Mouse (Mus musculus) forebrain, embryonic 10.5 days (tissue): ENCODE results near the gene Surf4. TPM values are rescaled to one million over a fixed set of nuclear protein-coding genes. Genes with fewer than 3 reads are reported as not detected.

Source experiments
- DNase-seq: peaks from one replicate; pipeline ENCODE4 v3.0.0-alpha.2; 2017; ENCODE audit warnings: low spot score; ENCODE audit errors: extremely low spot score
- H3K27ac ChIP-seq: fragments of 300-500 bp; sonication (generic); 2 replicates; pipeline ENCODE4 v1.5.1; 2016; ENCODE audit warnings: mild to moderate bottlenecking
- H3K27me3 ChIP-seq: fragments of 300-500 bp; sonication (generic); 2 replicates; pipeline ENCODE4 v1.6.1; 2016; ENCODE audit warnings: mild to moderate bottlenecking; ENCODE audit not compliant: poor library complexity, severe bottlenecking
- H3K36me3 ChIP-seq: fragments of 300-500 bp; sonication (generic); replicated peaks from 2 replicates; pipeline ENCODE4 v1.6.1; 2016; ENCODE audit warnings: mild to moderate bottlenecking, moderate library complexity
- H3K4me1 ChIP-seq: fragments of 300-500 bp; sonication (generic); 2 replicates; pipeline ENCODE4 v1.6.1; 2016
- H3K4me3 ChIP-seq: fragments of 300-500 bp; sonication (generic); 2 replicates; pipeline ENCODE4 v1.5.1; 2016; ENCODE audit warnings: mild to moderate bottlenecking, moderate library complexity
- H3K9me3 ChIP-seq: fragments of 300-500 bp; sonication (generic); 2 replicates; pipeline ENCODE4 v1.6.1; 2016; ENCODE audit warnings: mild to moderate bottlenecking, moderate library complexity
- WGBS: fragments of 180-500 bp; shearing (Covaris S2); methylation state at CpG from one replicate; pipeline ENCODE4 v1.1.7; 2016; 5-methylcytosine and 5-hydroxymethylcytosine counted together
- polyA plus RNA-seq: library from polyadenylated mRNA; unstranded; fragments of >200 nt; fragmentation: Nextera tagmentation; extraction: Ambion mirVana; gene quantifications from 2 replicates; pipeline ENCODE4 v1.2.1, GENCODE M21; 2016

Gene Surf4
- 155 TPM in 2 replicates for polyA plus RNA-seq

DNA sequence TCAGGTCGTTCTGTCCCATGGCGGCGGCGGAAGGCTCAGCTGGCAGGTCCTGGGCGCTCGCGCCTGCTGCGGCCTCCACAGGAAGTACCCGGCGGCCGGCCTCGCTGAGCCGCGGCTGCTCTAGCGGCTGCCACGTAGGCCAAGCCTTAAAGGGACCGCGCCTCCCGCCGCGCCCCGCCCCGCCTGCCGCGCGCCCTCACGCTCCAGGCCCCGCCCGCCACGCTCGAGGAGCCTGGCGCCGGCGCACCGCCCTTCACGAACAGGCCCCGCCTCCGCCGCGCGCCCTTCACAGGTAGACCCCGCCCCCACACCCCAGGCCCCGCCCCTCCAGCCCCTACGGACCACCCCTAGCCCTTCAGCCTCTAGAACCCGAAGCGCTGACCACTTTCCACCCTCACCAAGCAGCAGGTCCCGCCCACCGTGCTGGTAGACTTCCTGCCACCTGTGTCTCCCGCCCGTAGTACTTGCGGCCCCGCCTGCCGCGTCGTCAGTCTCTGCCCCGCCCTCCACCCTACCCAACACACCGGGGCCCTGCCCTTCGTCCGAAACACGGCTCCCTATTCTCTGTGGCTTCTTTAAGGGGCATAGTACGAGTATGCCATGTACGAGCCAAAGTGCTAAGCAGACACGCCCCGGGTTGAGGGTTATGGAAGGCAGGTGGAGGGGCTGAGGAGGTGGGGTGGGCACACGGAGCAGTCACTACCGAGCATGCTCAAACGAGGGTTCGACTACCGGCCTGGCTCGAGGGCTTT, at the start of gene Surf4, which contains the start of gene Stkld1:
TSS of gene Surf4 (minus strand) at position 625 of the 752 bp plus-strand sequence.
TSS of gene Stkld1 (plus strand) at position 744 of the 752 bp plus-strand sequence.
- peak within 1 kb of the TSS; percentile 80 for H3K4me3 ChIP-seq
- H3K4me1 ChIP-seq: peaks cover 37% of the 10 kb centered on the region
- no peaks in the 10 kb centered on the region for H3K9me3 ChIP-seq
- peaks cover 34% of the 10 kb centered on the region for H3K36me3 ChIP-seq
- no peaks in the 10 kb centered on the region for H3K27me3 ChIP-seq
- under 1% methylated on average over 69 of the region's 70 CpGs for WGBS
- H3K27ac ChIP-seq: peak within 1 kb of the TSS; percentile 96
- DNase-seq: peak; percentile 96

DNA sequence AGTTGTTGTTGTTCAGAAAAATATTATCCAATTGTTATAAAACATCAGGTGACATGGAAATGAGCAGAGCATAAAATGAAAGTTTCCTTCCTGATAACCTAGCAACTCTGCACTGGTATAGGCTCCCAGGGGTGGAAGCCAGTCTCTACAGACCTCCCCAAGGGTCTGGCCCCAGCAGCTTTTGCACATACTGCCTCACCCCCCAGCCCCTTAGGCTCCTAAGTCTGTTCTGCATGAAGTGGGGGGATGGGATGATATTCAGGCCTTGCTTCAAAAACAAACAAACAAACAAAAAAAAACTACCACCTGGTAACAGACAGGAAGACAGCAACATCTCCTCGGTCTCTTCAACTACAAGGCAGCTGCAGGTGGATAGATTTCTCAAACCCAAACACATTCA, 46.6 kb upstream of the Surf4 start:
- Histone ChIP-seq H3K27me3 (no peaks in the 10 kb centered on the region), H3K9me3 (no peaks in the 10 kb centered on the region), H3K4me1 (no peaks in the 10 kb centered on the region), H3K27ac (no peak overlapping the region), H3K36me3 (no peaks in the 10 kb centered on the region), H3K4me3 (no peak overlapping the region)
- WGBS: 86% methylated on average over 1 of the region's 1 CpGs
- no peak for DNase-seq

DNA sequence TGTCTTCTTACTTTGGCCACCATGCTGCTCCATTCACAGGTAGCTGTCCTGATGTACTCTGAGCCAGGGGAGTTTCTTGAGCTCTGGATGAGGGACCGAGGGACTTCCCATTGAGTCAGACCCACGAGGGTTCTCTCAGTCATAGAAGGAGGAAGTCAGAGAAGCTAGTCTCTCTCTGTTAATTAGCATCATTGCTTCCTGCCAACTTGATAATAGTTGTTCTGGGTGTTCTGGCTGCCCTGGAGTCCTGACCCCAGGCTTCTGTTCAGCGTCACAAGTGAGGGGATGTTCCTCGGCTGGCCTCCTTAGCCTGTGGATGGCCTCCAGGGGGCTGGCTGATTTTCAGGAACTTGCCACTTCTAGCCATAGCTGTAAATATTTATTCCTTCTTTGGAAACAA, 40.2 kb upstream of the Surf4 start:
- H3K36me3 ChIP-seq: no peaks in the 10 kb centered on the region
- no peak overlapping the region for H3K27ac ChIP-seq
- no peaks in the 10 kb centered on the region for H3K27me3 ChIP-seq
- H3K4me1 ChIP-seq: peaks cover 10% of the 10 kb centered on the region
- H3K4me3 ChIP-seq: no peak overlapping the region
- WGBS: 63% methylated on average over 4 of the region's 4 CpGs
- DNase-seq: no peak
- no peaks in the 10 kb centered on the region for H3K9me3 ChIP-seq

DNA sequence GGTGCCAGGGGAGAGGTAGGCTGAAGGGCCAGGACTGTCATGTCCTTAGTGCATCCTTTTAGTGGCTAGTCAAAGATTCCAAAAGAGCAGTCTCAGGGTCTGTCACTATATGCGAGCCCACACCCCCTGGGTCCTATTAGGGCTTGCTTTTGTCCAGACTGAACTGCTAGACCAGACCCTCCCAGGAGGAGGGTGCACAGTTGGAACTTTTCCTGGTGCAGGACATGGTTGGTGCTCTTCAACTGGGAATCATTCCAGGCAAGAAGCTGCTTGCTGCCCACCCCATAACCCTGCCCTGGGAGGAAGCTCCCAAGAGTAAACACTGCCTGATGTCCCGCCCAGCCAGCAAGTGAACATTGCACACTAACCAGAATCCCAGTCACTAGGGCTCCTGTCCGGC, 39.4 kb upstream of the Surf4 start, which contains the start of gene Adamts13:
TSS of gene Adamts13 (plus strand) at position 301 of the 400 bp plus-strand sequence.
- no peak within 1 kb of the TSS for H3K4me3 ChIP-seq
- no peak for DNase-seq
- H3K27me3 ChIP-seq: no peaks in the 10 kb centered on the region
- H3K27ac ChIP-seq: no peak within 1 kb of the TSS
- H3K4me1 ChIP-seq: peaks cover 10% of the 10 kb centered on the region
- WGBS: 82% methylated on average over 3 of the region's 3 CpGs
- no peaks in the 10 kb centered on the region for H3K9me3 ChIP-seq
- no peaks in the 10 kb centered on the region for H3K36me3 ChIP-seq

DNA sequence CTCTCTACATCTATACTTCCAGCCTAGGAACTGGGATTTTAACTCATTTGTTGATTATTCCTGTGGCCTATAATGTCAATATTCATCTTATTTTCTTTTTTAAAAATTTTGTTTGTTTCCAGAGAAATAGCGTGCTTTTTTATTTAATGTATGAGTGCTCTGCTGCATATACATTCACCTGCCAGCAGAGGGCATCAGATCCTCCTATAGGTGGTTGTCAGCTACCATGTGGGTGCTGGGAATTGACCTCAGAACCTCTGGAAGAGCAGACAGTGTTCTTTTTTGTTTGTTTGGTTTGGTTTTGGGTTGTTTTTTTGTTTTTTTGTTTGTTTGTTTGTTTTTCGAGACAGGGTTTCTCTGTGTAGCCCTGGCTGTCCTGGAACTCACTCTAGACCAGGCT, 33.5 kb upstream of the Surf4 start:
- no peak overlapping the region for H3K27ac ChIP-seq
- peaks cover 3% of the 10 kb centered on the region for H3K36me3 ChIP-seq
- H3K9me3 ChIP-seq: peaks cover 9% of the 10 kb centered on the region; the same call in 1 of the 2 replicates
- no peak overlapping the region for H3K4me3 ChIP-seq
- peaks cover 27% of the 10 kb centered on the region for H3K4me1 ChIP-seq
- H3K27me3 ChIP-seq: no peaks in the 10 kb centered on the region
- 83% methylated on average over 2 of the region's 2 CpGs for WGBS
- DNase-seq: no peak

DNA sequence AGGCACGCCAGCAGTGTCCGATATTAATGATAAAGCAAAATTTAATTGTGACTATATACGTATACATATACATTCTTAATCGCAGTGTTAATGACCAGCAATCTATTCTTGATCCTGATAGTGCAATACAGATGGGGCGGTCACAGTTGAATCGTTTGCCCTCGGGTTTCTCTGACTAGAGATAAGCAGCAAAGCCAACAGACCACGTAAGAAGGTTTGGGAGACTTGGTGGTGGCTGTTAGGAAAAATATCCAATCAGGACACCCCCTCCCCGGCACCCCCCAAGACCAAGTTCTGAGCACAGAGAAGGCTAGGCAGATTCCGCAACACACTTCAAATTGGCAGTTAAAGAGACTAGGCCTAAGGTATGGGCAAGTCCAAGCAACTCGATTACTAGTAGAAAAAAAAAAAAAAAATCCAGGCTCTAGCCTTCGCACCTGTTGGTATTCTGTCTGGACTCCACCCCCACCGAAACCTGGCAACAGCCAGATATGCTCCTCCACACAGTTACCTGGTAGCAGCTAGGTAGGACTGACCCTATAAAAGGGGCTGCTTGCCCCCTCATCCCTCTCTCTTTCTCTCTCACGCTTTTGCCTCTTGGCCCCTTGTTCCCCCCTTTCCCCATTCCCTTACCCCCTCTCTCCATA, 31.1 kb upstream of the Surf4 start:
- Histone ChIP-seq H3K4me1 (peaks cover 29% of the 10 kb centered on the region), H3K27ac (peak overlapping the region; percentile 97), H3K4me3 (peak overlapping the region; percentile 81), H3K9me3 (peaks cover 9% of the 10 kb centered on the region; the same call in 1 of the 2 replicates), H3K27me3 (no peaks in the 10 kb centered on the region), H3K36me3 (peaks cover 27% of the 10 kb centered on the region)
- 21% methylated on average over 14 of the region's 14 CpGs for WGBS
- DNase-seq: no peak

DNA sequence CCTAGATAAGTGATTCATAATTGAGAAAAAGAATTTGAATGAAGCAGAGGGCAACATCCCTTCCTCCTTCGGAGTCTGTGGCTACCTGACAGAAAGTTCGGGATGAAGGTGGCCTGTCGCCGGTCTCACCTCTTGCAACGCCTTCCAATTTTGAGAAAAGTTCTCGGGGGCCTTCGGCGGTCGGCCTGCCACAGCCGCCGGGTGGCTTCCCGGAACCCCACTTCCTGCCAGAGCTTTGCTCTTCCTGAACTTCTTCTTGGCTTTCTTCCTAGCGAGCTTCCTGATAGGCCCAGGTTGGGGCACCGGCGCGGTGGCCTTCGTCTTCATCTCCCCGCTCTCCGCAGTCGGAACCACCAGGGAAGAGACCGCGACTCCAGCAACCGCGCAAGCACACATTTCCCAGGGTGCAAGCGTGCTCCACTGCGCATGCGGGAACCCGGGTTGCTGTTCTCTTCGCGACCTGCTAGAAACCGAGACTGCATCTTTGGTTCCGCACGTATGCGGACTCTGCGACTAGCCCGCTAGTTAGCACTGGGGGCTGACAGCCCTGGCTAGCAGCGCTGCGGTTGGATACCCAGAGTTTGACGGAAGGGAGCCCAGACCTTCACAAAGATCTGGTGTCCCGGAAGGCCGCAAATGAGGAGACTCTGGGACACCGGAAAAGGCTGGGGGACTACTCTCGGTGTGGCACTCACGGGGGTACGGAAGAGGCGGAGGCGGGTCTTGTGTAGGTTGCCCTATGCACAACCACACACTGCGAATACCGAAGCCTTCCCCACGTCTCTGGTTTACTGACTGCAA, 30.4 kb upstream of the Surf4 start, which contains the start of gene Rexo4:
TSS of gene Rexo4 (minus strand) at position 464 of the 801 bp plus-strand sequence.
- Histone ChIP-seq H3K9me3 (peaks cover 9% of the 10 kb centered on the region; the same call in 1 of the 2 replicates), H3K27ac (peak within 1 kb of the TSS; percentile 97), H3K36me3 (peaks cover 32% of the 10 kb centered on the region), H3K27me3 (no peaks in the 10 kb centered on the region), H3K4me1 (peaks cover 29% of the 10 kb centered on the region), H3K4me3 (peak within 1 kb of the TSS; percentile 81)
- DNase-seq: peak; percentile 93
- under 1% methylated on average over 50 of the region's 50 CpGs for WGBS

DNA sequence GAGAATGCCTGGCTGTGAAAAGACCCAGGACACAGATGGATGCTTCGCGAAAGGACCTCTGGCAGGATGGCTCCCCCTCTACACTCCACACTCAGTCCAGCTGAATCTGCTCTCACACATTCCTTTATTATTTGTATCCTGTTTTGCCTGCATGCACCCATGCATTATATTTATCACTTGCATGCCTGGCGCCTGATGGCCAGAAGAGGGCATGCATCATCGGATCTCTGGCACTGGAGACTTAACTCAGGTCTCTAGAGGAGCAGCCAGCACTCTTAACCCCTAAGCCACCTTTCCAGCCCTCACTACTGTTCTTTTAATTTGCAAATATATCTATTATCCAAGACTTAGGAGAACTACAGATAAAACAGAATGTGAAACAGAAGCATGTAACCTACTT, 27.0 kb upstream of the Surf4 start:
- peaks cover 64% of the 10 kb centered on the region for H3K36me3 ChIP-seq
- no peaks in the 10 kb centered on the region for H3K27me3 ChIP-seq
- H3K4me3 ChIP-seq: no peak overlapping the region
- H3K4me1 ChIP-seq: peaks cover 29% of the 10 kb centered on the region
- H3K9me3 ChIP-seq: no peaks in the 10 kb centered on the region
- 85% methylated on average over 4 of the region's 4 CpGs for WGBS
- no peak for DNase-seq
- H3K27ac ChIP-seq: no peak overlapping the region

DNA sequence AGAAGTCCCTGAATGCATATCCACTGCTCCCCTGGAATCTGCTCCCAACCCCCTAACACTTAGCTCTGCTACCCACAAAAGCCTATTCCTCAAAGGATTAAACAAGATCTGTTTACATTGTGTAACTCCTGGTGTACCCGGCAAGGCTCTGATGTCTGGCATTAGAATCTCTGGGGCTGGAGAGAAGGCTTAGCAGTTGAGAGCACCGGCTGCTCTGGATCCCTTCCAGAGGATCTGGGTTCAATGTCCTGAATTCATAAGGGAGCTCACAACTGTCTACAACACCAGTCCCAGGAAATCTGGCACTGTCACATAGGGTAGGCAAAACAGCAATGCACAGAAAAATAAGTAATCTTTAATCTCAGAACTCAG, 23.7 kb upstream of the Surf4 start:
- Histone ChIP-seq H3K4me1 (peaks cover 9% of the 10 kb centered on the region; the same call in 1 of the 2 replicates), H3K9me3 (no peaks in the 10 kb centered on the region), H3K27me3 (no peaks in the 10 kb centered on the region), H3K27ac (no peak overlapping the region), H3K36me3 (peaks cover 96% of the 10 kb centered on the region), H3K4me3 (no peak overlapping the region)
- WGBS: 96% methylated on average over 2 of the region's 2 CpGs
- DNase-seq: no peak

DNA sequence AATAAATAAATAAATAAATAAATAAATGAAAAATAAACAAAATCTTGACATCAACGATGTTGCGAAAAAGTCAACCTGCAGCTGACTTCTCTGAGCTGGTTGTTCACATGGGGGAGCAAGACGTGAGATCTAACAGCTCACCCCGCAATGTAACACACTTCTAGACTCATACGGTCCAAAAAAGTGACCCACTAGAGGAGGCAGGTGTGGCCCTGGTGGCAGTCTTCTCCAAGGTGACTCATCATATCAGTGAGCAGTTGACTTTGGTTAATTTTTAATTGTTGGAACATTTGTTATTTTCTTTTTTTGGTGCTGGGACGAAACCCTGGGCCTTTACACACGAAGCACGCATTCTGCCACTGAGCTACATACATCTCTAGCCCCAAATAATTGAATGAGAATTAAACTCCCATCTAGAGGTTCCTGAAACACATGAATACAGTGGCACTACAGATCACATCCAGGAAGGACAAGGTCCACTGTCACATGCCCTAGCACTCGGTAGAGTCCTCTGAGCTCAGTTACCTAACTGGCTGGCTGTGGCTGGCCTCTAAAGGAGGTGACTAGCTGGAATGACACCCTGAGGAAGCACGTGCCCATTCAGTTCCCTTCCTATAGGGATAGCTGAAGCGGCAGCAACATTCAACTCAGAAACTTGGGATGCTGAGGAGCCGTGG, 23.2 kb upstream of the Surf4 start:
- H3K36me3 ChIP-seq: peaks cover 96% of the 10 kb centered on the region
- H3K9me3 ChIP-seq: no peaks in the 10 kb centered on the region
- H3K4me1 ChIP-seq: peaks cover 6% of the 10 kb centered on the region; the same call in 1 of the 2 replicates
- 93% methylated on average over 12 of the region's 12 CpGs for WGBS
- no peak overlapping the region for H3K4me3 ChIP-seq
- DNase-seq: no peak
- no peaks in the 10 kb centered on the region for H3K27me3 ChIP-seq
- H3K27ac ChIP-seq: no peak overlapping the region

DNA sequence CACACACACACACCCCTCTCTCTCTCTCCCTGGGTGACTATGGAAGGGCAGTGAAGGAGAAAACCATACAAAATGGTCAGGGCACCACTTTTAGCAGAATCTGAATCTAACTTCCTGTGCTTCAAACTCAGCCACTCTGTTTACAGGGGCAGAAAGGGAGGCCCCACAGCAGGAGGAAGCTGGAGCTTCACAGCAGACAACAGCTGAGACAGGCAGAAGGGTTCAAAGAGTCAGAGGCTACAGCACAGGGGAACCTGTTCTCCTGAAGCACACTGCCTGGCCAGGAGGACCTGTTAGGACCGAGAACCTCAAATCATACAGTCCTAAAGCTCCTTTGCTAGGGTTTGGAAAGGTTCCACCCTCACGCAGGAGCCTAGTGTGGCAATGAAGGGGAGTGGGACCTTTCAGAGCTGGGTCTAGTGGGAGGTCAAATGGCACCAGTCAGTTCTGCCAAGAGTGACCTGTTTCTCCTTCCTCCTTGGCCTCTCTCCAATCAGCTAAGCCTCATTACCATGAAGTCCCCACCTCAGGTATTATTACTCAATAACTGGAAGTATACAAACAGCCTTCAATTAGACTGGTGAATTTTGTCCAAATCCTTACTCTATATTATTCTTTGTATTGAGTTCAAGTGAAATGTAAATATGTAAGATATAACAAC, 21.1 kb upstream of the Surf4 start:
- 91% methylated on average over 2 of the region's 2 CpGs for WGBS
- Histone ChIP-seq H3K4me3 (no peak overlapping the region), H3K36me3 (peaks cover 96% of the 10 kb centered on the region)

DNA sequence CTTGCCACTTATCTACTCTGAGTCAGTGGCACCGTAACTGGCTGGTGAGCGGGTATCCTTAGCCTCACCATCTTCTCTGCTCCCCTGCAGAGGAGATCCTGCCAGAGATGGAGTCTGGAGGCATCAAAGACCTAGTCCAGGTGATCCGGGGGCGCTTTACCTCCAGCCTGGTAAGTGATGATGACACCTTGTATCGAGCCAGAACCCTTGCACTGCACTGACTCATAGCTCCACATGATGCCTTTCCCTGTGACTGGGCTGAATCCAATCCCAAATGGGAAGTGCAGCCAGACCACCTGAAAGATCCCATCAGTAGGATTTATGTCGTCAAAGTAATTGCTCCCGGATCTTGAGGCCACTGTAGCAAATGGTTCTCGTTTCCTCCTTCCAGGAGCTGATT, 19.1 kb upstream of the Surf4 start:
- peaks cover 93% of the 10 kb centered on the region for H3K36me3 ChIP-seq
- no peaks in the 10 kb centered on the region for H3K4me1 ChIP-seq
- 93% methylated on average over 8 of the region's 8 CpGs for WGBS
- no peak overlapping the region for H3K27ac ChIP-seq
- no peaks in the 10 kb centered on the region for H3K9me3 ChIP-seq
- H3K4me3 ChIP-seq: no peak overlapping the region
- no peak for DNase-seq
- H3K27me3 ChIP-seq: no peaks in the 10 kb centered on the region

More for the DNA sequence above, 21.1 kb upstream of the Surf4 start:
- Histone ChIP-seq H3K4me1 (no peaks in the 10 kb centered on the region), H3K9me3 (no peaks in the 10 kb centered on the region), H3K27me3 (no peaks in the 10 kb centered on the region), H3K27ac (no peak overlapping the region)
- DNase-seq: no peak
